Mouse (Mus musculus): ENCODE results near the gene Spsb2.
"Not testable (repeated sequence)": the region's sequence is repeated elsewhere in the genome, so short reads cannot be mapped to it uniquely, and the experiment has no call there.

Gene Spsb2

DNA sequence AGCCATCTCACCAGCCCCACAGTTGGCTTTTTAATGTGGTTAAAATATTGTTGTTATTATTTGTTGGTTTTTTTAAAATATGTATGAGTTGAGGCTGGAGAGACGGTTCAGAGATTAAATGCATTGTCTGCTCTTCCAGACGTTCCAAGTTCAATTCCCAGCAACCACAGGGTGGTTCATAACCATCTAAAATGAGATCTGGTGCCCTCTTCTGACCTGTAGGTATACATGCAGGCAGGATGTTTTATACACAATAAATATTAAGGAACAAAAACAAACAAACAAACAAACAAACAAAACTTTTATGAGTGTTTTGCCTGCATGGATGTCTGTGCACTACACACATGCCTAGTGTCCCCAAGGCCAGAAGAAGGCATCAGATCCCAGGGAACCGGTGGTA, 5.4 kb upstream of the Spsb2 start:
- no peak for DNase-seq (ENCODE audit: low read depth)

DNA sequence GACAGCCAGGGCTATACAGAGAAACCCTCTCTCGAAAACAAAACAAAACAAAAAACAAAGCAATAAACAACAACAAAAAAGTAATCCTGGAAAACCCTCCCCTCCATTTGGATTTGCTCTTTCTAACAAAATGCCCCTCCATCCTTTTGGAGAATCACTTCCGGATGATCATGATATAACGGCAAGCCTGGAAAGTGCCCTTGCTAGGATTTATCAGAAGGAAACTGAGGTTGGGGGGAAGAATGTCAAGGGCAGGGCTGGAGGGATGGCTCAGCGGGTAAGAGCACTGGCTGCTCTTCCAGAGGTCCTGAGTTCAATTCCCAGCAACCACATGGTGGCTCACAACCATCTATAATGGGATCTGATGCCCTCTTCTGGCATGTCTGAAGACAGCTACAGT, 4.8 kb upstream of the Spsb2 start:
- not testable (repeated sequence) for DNase-seq (ENCODE audit: low read depth)

DNA sequence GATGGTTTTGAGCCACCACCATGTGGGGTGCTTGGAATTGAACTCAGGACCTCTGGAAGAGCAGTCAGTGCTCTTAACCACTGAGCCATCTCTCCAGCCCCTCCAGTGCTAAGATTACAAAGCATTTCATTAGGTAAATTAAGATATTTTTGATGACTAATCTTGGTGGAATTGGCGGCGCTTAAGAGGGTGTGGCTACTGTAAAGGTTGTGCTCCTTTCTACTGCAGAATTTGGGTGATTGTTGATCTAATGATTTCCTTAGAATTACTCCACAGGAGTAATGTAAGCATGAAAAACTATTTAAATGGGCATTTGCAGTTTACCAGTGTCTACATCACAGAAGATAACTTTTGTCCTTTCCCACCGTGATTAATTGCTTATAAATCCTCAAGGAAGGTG, 4.1 kb upstream of the Spsb2 start:
- no peak for DNase-seq (ENCODE audit: low read depth)

DNA sequence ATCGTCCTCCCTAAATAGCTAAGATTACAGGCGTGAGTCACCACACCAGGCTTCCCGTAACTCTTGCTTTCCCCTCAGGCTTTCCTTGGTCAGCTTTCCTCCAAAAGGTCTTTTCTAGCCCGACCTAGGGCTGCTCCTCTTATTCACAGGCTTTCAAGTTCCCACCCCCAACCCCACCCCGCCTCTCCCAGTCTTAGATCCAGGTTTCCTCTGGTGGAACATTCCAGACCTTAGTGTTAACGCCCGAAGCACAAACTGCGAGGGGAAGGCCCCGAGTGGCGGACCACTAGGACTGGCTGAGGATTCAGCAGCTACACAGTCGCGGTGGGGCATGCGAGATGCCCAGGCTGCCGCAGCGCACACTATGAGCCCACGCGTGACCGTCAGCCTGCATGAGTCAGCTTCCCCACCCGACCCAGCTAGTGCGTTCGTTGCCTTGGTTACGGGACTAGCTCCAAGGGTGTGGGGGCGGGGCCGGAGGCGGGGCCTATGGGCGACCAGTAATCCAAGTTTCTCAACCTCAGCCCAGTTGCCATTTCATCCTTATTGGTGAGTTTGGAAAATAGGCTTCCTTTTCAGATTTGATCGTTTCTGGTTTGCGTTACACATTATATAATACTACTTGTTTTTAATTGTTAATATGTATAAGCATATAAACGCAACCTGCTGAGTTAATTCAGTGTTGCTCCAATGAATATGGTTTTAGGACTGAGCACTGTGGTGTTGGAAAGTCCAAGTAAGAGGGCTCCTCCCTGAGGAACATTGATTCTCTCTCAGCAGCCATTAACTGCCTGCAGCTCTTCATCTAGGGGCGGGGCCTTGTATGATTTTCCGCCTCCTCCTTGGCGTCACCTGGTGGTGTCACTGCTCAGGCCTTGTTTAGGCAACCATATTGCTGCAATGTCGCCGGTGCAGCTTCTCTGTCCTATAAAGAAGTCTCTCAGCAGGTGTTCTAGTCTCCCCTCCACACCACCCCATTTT, 2.8 kb upstream of the Spsb2 start:
- peak; percentile 77 for DNase-seq (ENCODE audit: low read depth)

DNA sequence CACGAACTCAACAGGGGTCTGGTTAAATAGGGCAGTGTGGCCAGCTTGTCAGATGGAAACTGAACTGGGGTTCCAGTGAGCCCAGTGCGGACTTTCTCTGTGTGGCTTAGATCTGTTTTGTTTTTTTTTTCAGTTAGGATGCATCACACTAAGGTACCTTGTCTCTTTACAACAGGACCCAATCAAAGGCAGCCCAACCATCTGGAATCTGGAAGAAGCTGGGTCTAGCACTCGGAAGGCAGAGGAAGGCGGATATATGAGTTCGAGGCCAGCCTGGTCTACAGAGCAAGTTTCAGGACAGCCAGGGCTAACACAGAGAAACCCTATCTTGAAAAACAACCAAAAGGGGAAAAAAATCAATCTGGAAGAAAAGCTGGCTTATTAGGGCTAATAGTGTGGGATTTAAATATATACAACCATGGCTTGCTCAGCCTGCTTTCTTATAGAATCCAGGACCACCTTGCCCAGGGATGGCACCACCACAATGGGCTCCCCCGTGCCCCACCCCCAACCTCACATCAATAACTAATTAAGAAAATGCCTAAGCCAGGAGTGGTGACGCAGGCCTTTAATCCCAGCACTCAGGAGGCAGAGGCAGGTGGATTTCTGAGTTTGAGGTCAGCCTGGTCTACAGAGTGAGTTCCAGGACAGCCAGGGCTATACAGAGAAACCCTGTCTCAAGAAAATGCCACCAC, 1.9 kb upstream of the Spsb2 start:
- DNase-seq (ENCODE audit: low read depth), result no peak

DNA sequence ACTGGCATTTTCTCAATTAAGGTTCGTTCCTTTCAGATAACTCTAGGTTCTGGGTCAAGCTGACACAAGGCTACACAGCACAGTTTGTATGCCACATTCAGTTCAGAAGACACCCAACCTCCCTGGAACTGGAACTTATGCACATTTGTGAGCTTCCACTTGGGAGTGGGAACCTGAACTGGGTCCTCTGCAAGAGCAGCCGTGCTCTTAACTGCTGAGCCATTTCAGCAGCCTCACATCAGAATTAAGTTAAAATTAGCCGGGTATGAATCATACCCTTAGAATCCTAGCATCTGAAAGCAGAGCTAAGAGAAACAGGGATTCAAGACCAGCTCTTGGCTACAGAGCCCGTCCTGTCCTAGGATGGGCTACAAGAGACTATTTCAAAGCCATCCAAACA, 1.1 kb upstream of the Spsb2 start:
- no peak for DNase-seq (ENCODE audit: low read depth)

DNA sequence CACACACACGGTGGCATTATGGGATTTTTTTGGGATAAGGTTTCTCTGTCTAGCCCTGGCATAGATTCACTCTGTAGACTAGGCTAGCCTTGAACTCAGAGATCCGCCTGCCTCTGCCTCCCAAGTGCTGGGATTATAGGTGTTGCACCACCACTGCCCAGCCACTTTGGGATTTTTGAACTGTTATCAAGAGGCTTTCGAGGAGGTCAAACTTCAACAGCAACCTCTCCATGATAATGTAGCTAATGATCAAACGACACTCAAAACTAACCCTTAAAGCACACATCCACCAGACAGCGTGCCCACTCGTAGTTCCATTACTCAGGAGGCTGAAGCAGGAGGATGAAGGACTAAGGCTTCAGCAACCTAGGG, 489 bp upstream of the Spsb2 start:
- no peak for DNase-seq (ENCODE audit: low read depth)

DNA sequence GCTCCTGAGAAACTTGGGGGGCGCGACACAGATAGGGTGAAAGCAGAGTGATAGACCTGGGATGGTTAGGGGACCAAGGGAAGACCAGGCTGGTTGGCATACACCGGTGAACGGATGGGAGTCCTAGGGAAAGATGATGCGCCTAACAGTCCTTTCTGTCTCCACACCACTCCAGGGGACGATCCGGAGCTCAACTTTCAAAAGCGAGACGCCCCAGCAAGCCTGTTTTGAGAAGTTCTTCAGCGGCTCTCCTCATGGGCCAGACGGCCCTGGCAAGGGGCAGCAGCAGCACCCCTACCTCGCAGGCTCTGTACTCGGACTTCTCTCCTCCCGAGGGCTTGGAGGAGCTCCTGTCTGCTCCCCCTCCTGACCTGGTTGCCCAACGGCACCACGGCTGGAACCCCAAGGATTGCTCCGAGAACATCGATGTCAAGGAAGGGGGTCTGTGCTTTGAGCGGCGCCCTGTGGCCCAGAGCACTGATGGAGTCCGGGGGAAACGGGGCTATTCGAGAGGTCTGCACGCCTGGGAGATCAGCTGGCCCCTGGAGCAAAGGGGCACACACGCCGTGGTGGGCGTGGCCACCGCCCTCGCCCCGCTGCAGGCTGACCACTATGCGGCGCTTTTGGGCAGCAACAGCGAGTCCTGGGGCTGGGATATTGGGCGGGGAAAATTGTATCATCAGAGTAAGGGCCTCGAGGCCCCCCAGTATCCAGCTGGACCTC, 752 bp downstream of the Spsb2 start:
- DNase-seq (ENCODE audit: low read depth), result no peak

DNA sequence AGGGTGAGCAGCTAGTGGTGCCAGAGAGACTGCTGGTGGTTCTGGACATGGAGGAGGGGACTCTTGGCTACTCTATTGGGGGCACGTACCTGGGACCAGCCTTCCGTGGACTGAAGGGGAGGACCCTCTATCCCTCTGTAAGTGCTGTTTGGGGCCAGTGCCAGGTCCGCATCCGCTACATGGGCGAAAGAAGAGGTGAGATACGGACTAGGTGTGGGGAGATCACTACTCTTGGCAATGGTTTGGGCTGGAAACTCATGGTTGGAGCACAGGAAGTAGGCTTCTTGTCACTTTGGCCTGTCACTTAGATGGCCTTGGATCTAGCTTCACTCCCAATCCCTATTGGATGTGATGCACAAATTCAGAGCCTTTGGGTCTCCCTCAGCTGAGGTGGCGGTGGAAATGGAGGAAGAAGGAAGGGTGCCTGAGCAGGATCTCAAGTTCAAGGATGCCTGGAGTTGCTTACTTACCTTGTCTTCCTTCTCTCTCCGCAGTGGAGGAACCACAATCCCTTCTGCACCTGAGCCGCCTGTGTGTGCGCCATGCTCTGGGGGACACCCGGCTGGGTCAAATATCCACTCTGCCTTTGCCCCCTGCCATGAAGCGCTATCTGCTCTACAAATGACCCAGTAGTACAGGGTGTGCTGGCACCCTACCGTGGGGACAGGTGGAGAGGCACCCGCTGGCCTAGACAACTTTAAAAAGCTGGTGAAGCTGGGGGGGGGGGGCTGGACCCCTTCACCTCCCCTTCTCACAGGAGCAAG, 1.5 kb downstream of the Spsb2 start:
- DNase-seq (ENCODE audit: low read depth), result no peak

DNA sequence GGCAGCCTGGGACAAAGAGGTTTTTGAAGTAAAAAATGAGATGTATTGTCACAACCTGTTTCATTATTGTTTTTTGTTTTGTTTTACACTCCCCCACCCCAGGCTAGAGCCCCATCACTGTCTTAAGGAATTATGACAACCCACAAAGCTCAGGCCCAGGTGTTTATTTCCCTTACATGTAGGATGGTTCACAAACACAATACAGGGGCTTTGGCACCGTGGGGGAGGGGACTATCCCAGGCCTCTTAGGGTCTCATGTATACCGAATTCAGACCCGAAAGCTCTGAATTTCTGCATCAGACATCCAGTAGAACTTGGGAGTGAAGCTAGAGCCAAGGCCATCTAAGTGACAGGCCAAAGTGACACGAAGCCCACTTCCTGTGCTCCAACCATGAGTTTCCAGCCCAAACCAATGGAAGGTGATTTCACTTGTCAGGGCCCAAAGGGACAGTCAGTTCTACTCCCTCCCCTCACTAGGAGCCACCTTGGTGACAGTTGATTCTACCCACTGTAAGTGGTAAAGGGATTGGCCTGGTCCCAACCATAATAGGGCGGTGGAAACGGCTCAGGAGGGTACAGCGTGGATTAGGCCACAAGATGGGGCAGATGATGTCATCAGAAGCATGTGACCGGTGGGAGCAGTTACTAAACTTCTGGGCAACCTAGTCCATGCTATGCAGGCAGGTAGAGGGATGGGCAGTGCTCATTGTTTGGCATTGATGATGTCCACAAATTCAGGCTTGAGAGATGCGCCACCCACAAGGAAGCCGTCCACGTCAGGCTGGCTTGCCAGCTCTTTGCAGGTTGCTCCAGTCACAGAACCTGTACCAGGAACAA, 2.3 kb downstream of the Spsb2 start:
- not testable (repeated sequence) for DNase-seq (ENCODE audit: low read depth)

DNA sequence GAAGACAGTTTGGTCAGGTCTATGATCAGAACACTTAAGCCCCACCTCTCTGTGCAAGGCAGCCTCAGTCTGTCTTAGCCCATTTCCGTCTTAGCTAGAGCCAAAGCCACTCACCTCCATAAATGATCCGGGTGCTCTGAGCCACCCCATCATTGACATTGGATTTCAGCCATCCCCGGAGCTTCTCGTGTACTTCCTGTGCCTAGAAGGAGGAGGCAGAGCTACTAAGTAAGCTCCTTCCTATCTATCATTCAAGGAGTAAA, 2.9 kb downstream of the Spsb2 start:
- DNase-seq (ENCODE audit: low read depth), result no peak

DNA sequence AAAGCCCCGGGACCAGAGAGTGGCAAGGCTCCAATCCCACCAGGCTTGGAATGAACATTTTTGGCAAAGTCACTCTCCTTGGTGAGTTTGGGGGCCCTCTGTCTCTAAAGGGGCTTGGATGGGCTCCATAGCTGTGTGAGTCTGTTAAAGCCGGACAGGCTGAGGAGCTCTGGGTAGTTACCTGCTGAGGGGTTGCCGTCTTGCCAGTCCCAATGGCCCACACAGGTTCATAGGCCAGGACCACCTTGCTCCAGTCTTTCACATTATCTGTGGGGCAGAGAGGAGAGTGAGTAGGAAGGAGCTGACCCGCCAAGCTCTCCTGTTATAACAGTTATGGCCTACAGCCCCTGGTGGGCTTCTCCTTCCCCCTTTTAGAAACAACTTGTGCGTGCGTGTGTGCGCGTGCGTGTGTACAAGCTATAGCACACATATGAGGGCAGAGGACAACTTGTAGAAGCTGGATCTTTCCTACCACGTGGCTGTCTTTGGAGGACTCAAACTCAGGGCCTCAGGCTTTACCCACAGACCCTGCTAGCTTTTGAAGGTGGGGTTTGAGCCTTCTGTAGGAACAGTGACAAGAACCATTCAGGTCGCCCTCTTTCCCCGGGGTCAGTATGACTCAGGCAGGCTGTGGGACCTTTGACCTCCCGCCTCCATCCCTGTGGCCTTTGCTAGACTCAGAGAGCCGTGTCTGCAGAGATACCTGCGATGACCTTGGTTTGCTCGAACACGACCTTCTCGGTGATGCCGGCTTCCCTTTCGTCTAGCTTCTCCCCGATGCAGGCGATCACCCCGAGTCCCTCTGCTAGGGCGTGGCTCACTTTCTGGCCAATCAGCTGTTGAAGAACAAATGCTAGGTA, 3.5 kb downstream of the Spsb2 start:
- no peak for DNase-seq (ENCODE audit: low read depth)

DNA sequence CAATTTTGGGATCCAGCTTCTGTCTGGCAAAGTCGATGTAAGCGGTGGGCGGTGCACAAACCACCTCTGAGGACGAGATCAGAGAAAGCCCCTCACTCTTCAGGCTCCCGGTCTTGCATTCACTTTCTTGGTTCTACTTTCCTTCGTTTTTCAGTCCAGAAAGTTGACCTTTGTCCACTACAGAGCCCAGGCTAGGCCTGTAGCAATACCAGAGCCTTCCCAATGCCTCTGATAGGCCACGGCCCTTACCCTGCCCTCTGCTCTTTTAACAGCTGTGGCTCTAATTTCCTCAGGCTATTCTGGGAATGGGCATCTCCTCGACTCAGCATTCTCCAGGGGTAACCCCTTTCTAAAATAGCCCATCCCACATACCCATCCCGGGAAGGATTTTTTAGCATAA, 4.4 kb downstream of the Spsb2 start:
- DNase-seq (ENCODE audit: low read depth), result no peak

DNA sequence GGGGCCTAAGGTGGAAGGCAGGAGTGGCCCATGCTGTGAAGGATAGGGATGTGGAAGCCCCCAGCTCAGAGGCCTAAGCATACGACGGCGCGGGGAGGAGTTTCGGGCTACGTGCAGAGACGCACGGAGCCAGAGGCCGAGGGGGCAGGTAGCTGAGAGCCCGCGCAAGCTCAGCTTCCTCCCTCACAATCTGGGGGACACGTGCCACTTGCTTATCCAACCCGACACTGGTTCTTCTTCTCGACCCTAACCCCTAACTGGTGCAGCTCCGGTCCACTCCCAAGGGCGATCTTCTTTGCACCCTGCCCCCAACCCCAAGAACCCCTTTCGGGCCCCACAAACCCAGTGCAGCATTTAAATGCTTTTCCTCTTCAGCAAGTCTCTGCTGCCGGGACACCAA, 5.0 kb downstream of the Spsb2 start:
- no peak for DNase-seq (ENCODE audit: low read depth)

DNA sequence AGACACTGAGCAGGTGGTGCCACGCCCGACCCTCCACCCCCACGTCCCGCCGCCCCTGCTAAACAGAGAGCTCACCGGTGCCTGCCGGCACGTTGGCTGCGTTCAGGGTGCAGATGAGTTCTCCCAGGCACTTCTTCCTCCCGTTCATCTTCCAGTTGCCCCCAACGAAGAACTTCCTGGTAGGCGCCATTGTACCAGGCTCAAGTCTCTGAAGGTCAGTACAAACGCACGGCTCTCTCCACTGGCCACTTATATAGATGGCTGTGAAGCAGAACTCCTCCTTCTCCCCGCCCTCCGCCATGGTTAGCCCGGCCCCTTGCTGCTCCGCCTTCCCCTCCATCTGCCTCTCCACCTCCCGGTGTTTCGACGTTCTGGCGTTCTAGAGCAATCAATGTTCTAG, 5.5 kb downstream of the Spsb2 start, which contains the start of gene Tpi1:
Gene Tpi1, minus strand, starts transcription at position 364 of the 400 bp plus-strand sequence.
- peak; percentile 79 for DNase-seq (ENCODE audit: low read depth)

DNA sequence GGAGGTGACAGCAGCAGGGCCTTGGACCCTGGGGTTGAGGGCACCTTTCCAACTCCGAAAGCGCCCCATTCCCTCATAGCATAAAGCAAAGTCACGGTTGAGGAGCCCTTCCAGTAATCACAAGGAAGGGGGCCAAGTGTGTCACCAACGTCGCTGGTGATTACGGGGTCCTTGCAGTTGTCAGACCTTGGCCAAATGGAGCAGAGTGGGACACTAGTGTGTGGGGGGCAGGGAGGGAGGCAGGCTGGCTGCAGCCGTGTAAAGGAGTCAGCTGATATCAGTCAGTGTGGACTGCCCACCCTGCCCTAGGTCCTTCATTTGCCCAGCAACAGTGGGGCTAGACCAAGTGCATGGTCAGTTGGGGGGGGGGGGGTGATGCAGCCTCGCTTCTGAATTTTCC, 6.0 kb downstream of the Spsb2 start:
- DNase-seq (ENCODE audit: low read depth), result no peak

DNA sequence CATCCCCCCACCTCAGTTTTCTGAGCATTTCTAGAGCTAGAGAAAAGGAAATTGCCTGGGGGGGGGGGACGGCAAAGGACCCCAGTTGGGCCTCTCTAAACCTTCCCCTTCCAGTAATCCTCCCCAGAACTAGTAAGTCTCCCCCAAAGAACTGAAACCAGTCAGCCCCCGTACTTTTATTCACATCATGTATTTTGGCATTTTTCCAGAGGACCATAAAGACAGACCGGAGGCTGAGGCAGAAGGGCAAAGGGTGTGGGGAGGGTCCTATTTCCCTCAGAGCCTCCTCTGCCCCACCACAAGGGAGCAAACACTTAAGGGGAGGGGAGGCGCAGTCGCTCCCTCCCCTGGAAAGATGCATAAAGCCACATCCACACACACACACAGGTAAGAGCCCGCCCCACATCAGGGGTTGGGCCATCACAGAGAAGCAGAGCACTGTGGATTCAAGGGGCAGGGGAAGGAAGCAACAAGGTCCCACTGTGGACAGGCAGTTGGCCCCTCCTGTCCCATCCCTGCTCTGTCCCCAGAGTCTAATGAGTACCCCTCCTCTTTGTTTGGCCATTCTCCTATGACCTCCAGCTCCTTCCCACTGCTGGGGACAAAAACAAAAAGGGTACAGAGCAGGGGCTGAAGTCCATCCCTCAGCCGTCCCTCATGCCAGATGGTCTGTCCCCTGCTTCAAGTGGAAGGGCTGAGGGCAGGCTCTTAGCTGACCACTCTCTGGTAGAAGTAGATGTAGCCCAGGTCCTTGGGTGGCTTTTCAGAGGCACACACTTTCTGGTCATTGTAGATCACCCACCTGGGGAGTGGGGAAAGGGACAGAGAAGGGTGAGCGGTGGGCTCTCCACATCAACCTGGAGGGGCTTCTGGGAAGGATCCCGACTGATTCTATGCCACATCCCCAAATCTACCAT, 6.7 kb downstream of the Spsb2 start:
- DNase-seq (ENCODE audit: low read depth), result no peak

DNA sequence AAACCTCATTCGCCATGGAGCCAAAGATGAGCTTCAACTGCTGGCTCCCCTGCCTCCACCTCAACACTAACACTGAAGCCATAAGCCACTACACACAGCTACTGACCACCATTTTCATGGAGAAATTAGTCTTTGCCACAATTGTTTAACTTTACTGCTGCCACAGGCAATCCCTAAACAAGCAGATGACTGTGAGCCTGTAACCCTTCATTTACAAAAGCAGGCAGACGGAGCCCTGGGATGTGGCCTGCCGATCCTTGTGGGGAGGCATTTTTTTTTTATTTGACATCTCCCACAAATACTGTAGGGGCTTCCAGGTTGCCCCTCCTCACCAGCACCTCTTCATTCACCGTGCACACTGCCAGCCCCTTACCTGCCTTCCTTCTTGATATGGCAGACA, 8.2 kb downstream of the Spsb2 start:
- DNase-seq (ENCODE audit: low read depth), result no peak

DNA sequence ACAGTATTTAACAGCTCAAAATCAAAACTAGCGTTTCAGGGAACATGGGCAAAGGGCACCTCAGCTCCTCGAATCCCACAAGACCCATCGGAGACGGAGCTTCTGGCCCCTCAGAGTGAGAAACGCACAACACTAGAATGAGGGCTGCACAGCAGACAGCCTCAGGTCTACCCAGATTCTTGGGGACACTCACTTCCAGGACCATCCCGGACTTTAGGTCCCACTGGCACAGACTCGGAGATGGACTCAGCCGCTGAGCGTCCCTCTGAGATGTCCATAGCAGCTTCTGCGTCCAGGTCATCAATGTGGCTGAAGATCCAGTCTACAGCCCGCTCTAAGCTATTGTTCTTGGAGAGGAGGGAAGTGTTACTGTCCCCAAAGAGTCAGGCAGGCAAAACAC, 8.7 kb downstream of the Spsb2 start:
- DNase-seq (ENCODE audit: low read depth), result no peak

Measured in c-Kit-positive CD71-positive TER-119-negative erythroid progenitor cells, embryonic 14.5 days (primary cell).